Mouse (Mus musculus) E14TG2a.4 (cell line): ENCODE results near the gene Gal.

Experiments used
- CTCF ChIP-seq: conservative IDR thresholded peaks from 2 replicates; pipeline ENCODE4 v1.5.1; 2014; ENCODE audit warnings: low read length
- NANOG ChIP-seq: IDR thresholded peaks from 2 replicates; pipeline ENCODE4 v1.6.1; 2014; ENCODE audit warnings: borderline replicate concordance, low read length, mixed read lengths

- no peak for TF ChIP-seq CTCF
- no peak for TF ChIP-seq NANOG
Measured at GRCm38 (mm10) chr19:3458331-3459099, 44.2 kb upstream of the Gal start.
